Mouse (Mus musculus): ENCODE data around the gene Yme1l1. TPM values are rescaled to one million over a fixed set of nuclear protein-coding genes. Genes with fewer than 3 reads are reported as not detected.
A peak's percentile ranks its signal among the peaks of the same experiment; 100 is the strongest.

Gene Yme1l1
- 14.0 and 16.7 TPM in 2 replicates for polyA plus RNA-seq (2012; rRNA removed)

- Histone ChIP-seq H3K27ac (ENCODE audit: control insufficient read depth, insufficient read depth, low read depth, low read length) (peak within 1 kb of the TSS; percentile 98), H3K27me3 (ENCODE audit: control insufficient read depth, insufficient read depth, low read length) (no peaks in the 10 kb centered on the region), H3K36me3 (ENCODE audit: control insufficient read depth, insufficient read depth, low read length) (no peaks in the 10 kb centered on the region), H3K4me1 (ENCODE audit: control insufficient read depth, insufficient read depth, low read length) (peaks cover 4% of the 10 kb centered on the region; the same call in 1 of the 2 replicates), H3K4me3 (ENCODE audit: control insufficient read depth, low read depth, low read length) (peak within 1 kb of the TSS; percentile 97)
- TF ChIP-seq CTCF (IDR thresholded peaks at IDR 0.05; ENCODE audit: control insufficient read depth, insufficient read depth, insufficient replicate concordance, low read depth, low read length) (peak; percentile 3; the same call in 1 of the 2 replicates), POLR2A (IDR thresholded peaks at IDR 0.05; ENCODE audit: control insufficient read depth, low read depth, low read length) (peak; percentile 90)
Measured at GRCm38 (mm10) chr2:23155777-23156607, at the start of gene Yme1l1, which contains the start of gene Mastl. Yme1l1 (plus strand) TSS chr2:23156369. Mastl (minus strand) TSS chr2:23156024.

DNA sequence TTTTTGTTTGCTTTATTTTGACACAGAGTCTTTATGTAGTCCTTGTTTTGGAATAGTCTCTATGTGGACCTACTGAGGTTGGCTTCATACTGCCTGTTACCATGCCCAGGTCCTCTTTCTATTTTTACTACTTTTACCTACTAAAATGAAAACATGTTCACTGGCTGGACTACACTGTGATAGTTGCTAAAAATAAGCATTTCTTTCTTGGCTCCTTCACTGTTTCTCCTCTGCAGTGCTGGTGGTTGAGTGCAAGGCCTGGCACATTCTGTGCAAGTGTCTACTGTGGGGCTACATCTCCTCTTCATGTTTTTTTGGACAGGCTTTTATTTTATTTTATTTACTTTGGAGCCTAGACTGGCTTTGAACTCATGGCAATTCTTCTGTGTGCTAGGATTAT, 36.6 kb upstream of the Yme1l1 start:
- H3K4me1 ChIP-seq (ENCODE audit: control insufficient read depth, insufficient read depth, low read length) = no peaks in the 10 kb centered on the region
- H3K36me3 ChIP-seq (ENCODE audit: control insufficient read depth, insufficient read depth, low read length) = no peaks in the 10 kb centered on the region
- TF ChIP-seq CTCF (IDR thresholded peaks at IDR 0.05; ENCODE audit: control insufficient read depth, insufficient read depth, insufficient replicate concordance, low read depth, low read length) (no peak), POLR2A (IDR thresholded peaks at IDR 0.05; ENCODE audit: control insufficient read depth, low read depth, low read length) (no peak)
- no peak overlapping the region for H3K27ac ChIP-seq (ENCODE audit: control insufficient read depth, insufficient read depth, low read depth, low read length)
- no peaks in the 10 kb centered on the region for H3K27me3 ChIP-seq (ENCODE audit: control insufficient read depth, insufficient read depth, low read length)
- no peak overlapping the region for H3K4me3 ChIP-seq (ENCODE audit: control insufficient read depth, low read depth, low read length)

- TF ChIP-seq POLR2A (IDR thresholded peaks at IDR 0.05; ENCODE audit: control insufficient read depth, low read depth, low read length) (no peak), CTCF (IDR thresholded peaks at IDR 0.05; ENCODE audit: control insufficient read depth, insufficient read depth, insufficient replicate concordance, low read depth, low read length) (no peak)
- H3K4me1 ChIP-seq (ENCODE audit: control insufficient read depth, insufficient read depth, low read length) = peaks cover 4% of the 10 kb centered on the region; the same call in 1 of the 2 replicates
- peak overlapping the region; percentile 97 for H3K4me3 ChIP-seq (ENCODE audit: control insufficient read depth, low read depth, low read length)
- H3K27ac ChIP-seq (ENCODE audit: control insufficient read depth, insufficient read depth, low read depth, low read length) = peak overlapping the region; percentile 98
- no peaks in the 10 kb centered on the region for H3K36me3 ChIP-seq (ENCODE audit: control insufficient read depth, insufficient read depth, low read length)
- no peaks in the 10 kb centered on the region for H3K27me3 ChIP-seq (ENCODE audit: control insufficient read depth, insufficient read depth, low read length)
Measured at GRCm38 (mm10) chr2:23155199-23155621, 959 bp upstream of the Yme1l1 start.

DNA sequence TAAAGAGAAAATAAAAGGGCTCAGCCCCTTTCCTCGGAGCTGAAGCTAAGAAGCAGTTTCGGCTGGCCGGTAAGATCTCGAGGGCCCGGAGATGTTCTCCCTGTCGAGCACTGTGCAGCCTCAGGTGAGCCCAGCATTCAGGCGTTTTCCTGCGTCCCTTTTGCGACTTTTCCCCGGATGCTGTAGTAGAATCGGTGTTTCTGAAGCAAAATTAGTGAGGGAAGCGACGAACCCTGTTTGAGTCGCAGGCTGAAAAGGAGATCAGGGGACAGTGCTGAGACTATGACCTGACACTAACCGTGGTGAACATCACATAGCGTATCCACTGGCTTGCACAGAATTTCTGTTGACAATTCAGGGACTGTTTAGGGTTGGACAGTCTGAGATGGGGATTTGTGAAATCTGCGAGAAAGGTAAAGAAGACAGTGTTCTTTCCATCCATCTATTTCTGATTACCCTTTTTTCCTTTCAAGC, 476 bp downstream of the Yme1l1 start:
- peak overlapping the region; percentile 98 for H3K27ac ChIP-seq (ENCODE audit: control insufficient read depth, insufficient read depth, low read depth, low read length)
- TF ChIP-seq POLR2A (IDR thresholded peaks at IDR 0.05; ENCODE audit: control insufficient read depth, low read depth, low read length) (no peak), CTCF (IDR thresholded peaks at IDR 0.05; ENCODE audit: control insufficient read depth, insufficient read depth, insufficient replicate concordance, low read depth, low read length) (no peak)
- H3K4me3 ChIP-seq (ENCODE audit: control insufficient read depth, low read depth, low read length) = peak overlapping the region; percentile 97
- no peaks in the 10 kb centered on the region for H3K36me3 ChIP-seq (ENCODE audit: control insufficient read depth, insufficient read depth, low read length)
- no peaks in the 10 kb centered on the region for H3K27me3 ChIP-seq (ENCODE audit: control insufficient read depth, insufficient read depth, low read length)
- peaks cover 4% of the 10 kb centered on the region; the same call in 1 of the 2 replicates for H3K4me1 ChIP-seq (ENCODE audit: control insufficient read depth, insufficient read depth, low read length)

DNA sequence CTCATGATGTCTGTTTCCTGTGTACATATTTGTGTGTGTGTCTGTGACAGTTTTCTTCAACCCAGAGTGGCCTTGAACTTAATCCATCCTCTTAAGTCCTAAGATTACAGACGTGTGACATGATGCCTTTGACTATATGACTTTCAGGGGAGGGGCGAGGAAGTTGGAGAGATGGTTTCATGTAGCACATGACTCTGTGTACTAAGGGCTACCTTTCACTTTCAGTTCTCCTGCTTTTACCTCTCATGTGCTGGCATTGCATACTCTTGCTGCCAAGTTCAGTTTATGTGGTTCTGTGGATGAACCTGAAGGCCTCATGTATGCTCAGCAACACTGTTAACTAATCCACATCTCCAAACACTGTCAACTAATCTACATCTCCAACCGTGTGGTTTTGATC, 16.1 kb downstream of the Yme1l1 start:
- Histone ChIP-seq H3K27ac (ENCODE audit: control insufficient read depth, insufficient read depth, low read depth, low read length) (no peak overlapping the region), H3K4me3 (ENCODE audit: control insufficient read depth, low read depth, low read length) (no peak overlapping the region), H3K36me3 (ENCODE audit: control insufficient read depth, insufficient read depth, low read length) (no peaks in the 10 kb centered on the region), H3K4me1 (ENCODE audit: control insufficient read depth, insufficient read depth, low read length) (no peaks in the 10 kb centered on the region), H3K27me3 (ENCODE audit: control insufficient read depth, insufficient read depth, low read length) (no peaks in the 10 kb centered on the region)
- TF ChIP-seq POLR2A (IDR thresholded peaks at IDR 0.05; ENCODE audit: control insufficient read depth, low read depth, low read length) (no peak), CTCF (IDR thresholded peaks at IDR 0.05; ENCODE audit: control insufficient read depth, insufficient read depth, insufficient replicate concordance, low read depth, low read length) (no peak)

DNA sequence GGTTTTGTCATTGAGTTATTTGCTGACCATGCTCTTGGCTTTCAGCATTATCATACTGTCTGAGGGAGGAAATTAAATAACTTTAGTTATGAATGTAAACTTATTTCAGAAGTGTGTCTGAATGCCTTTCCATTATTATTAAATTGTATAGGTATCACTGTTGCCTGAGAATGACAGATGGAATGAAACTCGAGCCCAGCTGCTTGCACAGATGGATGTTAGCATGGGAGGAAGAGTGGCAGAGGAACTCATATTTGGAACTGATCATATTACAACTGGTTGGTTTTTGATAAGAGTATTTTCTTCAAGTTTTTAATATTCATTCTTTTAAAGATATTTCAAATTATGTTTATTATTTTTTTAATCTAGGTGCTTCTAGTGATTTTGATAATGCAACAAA, 38.2 kb downstream of the Yme1l1 start:
- no peaks in the 10 kb centered on the region for H3K27me3 ChIP-seq (ENCODE audit: control insufficient read depth, insufficient read depth, low read length)
- no peak overlapping the region for H3K27ac ChIP-seq (ENCODE audit: control insufficient read depth, insufficient read depth, low read depth, low read length)
- H3K4me3 ChIP-seq (ENCODE audit: control insufficient read depth, low read depth, low read length) = no peak overlapping the region
- H3K4me1 ChIP-seq (ENCODE audit: control insufficient read depth, insufficient read depth, low read length) = no peaks in the 10 kb centered on the region
- TF ChIP-seq POLR2A (IDR thresholded peaks at IDR 0.05; ENCODE audit: control insufficient read depth, low read depth, low read length) (no peak), CTCF (IDR thresholded peaks at IDR 0.05; ENCODE audit: control insufficient read depth, insufficient read depth, insufficient replicate concordance, low read depth, low read length) (no peak)
- H3K36me3 ChIP-seq (ENCODE audit: control insufficient read depth, insufficient read depth, low read length) = no peaks in the 10 kb centered on the region

GRCm38 (mm10) chr2:23201034-23201433, 44.9 kb downstream of the Yme1l1 start:
- Histone ChIP-seq H3K27ac (ENCODE audit: control insufficient read depth, insufficient read depth, low read depth, low read length) (no peak overlapping the region), H3K27me3 (ENCODE audit: control insufficient read depth, insufficient read depth, low read length) (no peaks in the 10 kb centered on the region), H3K4me3 (ENCODE audit: control insufficient read depth, low read depth, low read length) (no peak overlapping the region), H3K4me1 (ENCODE audit: control insufficient read depth, insufficient read depth, low read length) (peaks cover 4% of the 10 kb centered on the region), H3K36me3 (ENCODE audit: control insufficient read depth, insufficient read depth, low read length) (peaks cover 1% of the 10 kb centered on the region; the same call in 1 of the 2 replicates)
- TF ChIP-seq CTCF (IDR thresholded peaks at IDR 0.05; ENCODE audit: control insufficient read depth, insufficient read depth, insufficient replicate concordance, low read depth, low read length) = no peak
- TF ChIP-seq POLR2A (IDR thresholded peaks at IDR 0.05; ENCODE audit: control insufficient read depth, low read depth, low read length) = no peak

Measured in testis, adult 2 months (tissue).